In the genomic region with DNA sequence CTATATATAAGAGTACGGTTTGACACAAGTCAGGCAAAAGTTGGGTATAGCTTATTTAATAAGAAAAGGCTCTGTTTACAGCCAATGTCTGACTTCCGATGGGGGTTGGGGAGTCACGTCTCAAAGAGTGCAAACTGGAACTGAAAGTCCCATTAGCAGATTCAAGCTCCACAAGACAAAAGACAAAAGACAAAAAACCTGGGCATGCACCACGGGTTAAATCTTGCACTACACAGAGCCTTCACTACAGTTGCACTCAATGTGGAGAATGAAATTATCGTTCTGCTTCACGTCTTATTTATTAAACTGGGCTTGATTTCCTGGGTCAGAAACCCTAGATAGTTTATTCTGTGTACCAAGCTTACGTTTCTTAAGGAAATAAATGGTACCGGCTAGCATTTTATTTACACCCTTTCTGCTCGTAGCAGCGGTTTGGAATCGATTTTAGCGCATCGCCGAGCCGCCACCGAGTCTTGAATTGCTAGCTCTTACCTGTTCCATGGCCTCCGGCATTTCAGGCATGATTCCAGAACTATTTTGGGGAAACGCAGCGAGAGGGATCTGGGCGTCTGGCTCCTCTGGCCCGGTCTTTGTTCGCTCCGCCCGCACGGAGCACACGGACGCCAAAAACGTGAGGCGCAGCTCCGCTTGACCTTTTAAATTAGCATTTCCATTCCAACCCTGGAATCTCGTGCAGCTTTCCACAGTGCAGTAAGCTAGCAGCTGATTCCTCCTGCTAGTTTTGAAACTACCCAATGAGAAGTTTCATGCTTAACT, we compare ENCODE assay signal across 8 mouse cellular contexts. TPM values are rescaled to one million over a fixed set of nuclear protein-coding genes. Genes with fewer than 3 reads are reported as not detected.
DNase-seq lines count a peak whose midpoint lies in the region; ATAC-seq and TF ChIP-seq lines count a peak whose summit lies in the region.

No protein-coding gene starts in this region.

- peak overlapping the region; percentile 96 for H3K27ac ChIP-seq in hindbrain, embryonic 14.5 days
- H3K27ac ChIP-seq in left cerebral cortex, adult 2 months = peak overlapping the region; percentile 95

- TF ChIP-seq CTCF in left cerebral cortex, adult 2 months (IDR thresholded peaks at IDR 0.05) = no peak

- ATAC-seq in hindbrain, embryonic 14.5 days (ENCODE audit: low FRiP score) = peak; percentile 58
- peak; percentile 38 for ATAC-seq in megakaryocyte, adult 5-6 weeks (ENCODE audit: poor library complexity, severe bottlenecking)

- intact Hi-C loops in left cerebral cortex, adult 2 months (cut with DNase I) = loop anchor here (5.0 kb wide), 1 partner anchor 142 kb away; no protein-coding TSS in a partner anchor

- no peaks in the 10 kb centered on the region for H3K36me3 ChIP-seq in hindbrain, embryonic 14.5 days (replicated peaks; ENCODE audit: control insufficient read depth, insufficient read depth)

- peak overlapping the region; percentile 87 for H3K4me2 ChIP-seq in hindbrain, embryonic 14.5 days (replicated peaks)

- peak overlapping the region; percentile 81 for H3K9ac ChIP-seq in hindbrain, embryonic 14.5 days

- H3K27me3 ChIP-seq in hindbrain, embryonic 14.5 days (ENCODE audit: control insufficient read depth, insufficient read depth, low read length) = no peaks in the 10 kb centered on the region

- peak; percentile 72 for DNase-seq in T-cell, adult 2 months (ENCODE audit: low spot score)
- DNase-seq in cerebellum, adult 9-10 months = peak; percentile 85
- peak; percentile 24 to 30 for DNase-seq in frontal cortex, postnatal 25 days (ENCODE audit: low spot score in 2 of 2)
- peak; percentile 77 for DNase-seq in hindbrain, embryonic 14.5 days (ENCODE audit: low spot score)
- DNase-seq in left cerebral cortex, adult 2 months (ENCODE audit: extremely low spot score in 1 of 2, low spot score in 2 of 2) = peak; percentile 31
- DNase-seq in right cerebral cortex, postnatal 14 days = peak; percentile 44
- DNase-seq in yolk sac, embryonic 10.5 days (ENCODE audit: low spot score) = peak; percentile 70

- WGBS in hindbrain, embryonic 14.5 days = under 1% methylated on average over 31 of the region's 31 CpGs

- H3K4me3 ChIP-seq in hindbrain, embryonic 14.5 days (replicated peaks; ENCODE audit: low read length) = peak overlapping the region; percentile 80
- H3K4me3 ChIP-seq in left cerebral cortex, adult 2 months = peak overlapping the region; percentile 97

- no peaks in the 10 kb centered on the region for H3K9me3 ChIP-seq in hindbrain, embryonic 14.5 days (ENCODE audit: control insufficient read depth, low read length)

- H3K4me1 ChIP-seq in hindbrain, embryonic 14.5 days (replicated peaks; ENCODE audit: control insufficient read depth, insufficient read depth, low read length) = peaks cover 25% of the 10 kb centered on the region

RNA-seq across cellular contexts. Expression of gene Mat2b, which starts 0.5 kb away (rescaled TPM):
- 57.4 and 62.2 TPM in 2 replicates for polyA plus RNA-seq in hindbrain, embryonic 14.5 days (2014; fragmentation: Nextera tagmentation; extraction: Ambion mirVana)
- 100 to 1,000 TPM; 145 to 160 TPM for total RNA-seq in left cerebral cortex, adult 2 months (2021)
- 71.1 and 73.9 TPM in 2 replicates for total RNA-seq in megakaryocyte, adult 5-6 weeks (2015)
- 68.5 and 81.1 TPM in 2 replicates for total RNA-seq in megakaryocyte, adult 5-6 weeks (2017)

RNA-seq across cellular contexts. Expression of gene Hmmr, which starts 38.7 kb away (rescaled TPM):
- polyA plus RNA-seq in hindbrain, embryonic 14.5 days (2014; fragmentation: Nextera tagmentation; extraction: Ambion mirVana) = 6.9 and 7.2 TPM in 2 replicates
- total RNA-seq in left cerebral cortex, adult 2 months (2021) = under 1 TPM; 0.33 to 0.50 TPM
- 69.9 and 71.2 TPM in 2 replicates for total RNA-seq in megakaryocyte, adult 5-6 weeks (2015)
- total RNA-seq in megakaryocyte, adult 5-6 weeks (2017) = 78.5 and 84.0 TPM in 2 replicates

RNA-seq across cellular contexts. Expression of gene Nudcd2, which starts 39.0 kb away (rescaled TPM):
- 59.2 and 59.9 TPM in 2 replicates for polyA plus RNA-seq in hindbrain, embryonic 14.5 days (2014; fragmentation: Nextera tagmentation; extraction: Ambion mirVana)
- 10 to 100 TPM; 20.1 to 20.3 TPM for total RNA-seq in left cerebral cortex, adult 2 months (2021)
- 31.9 and 44.9 TPM in 2 replicates for total RNA-seq in megakaryocyte, adult 5-6 weeks (2015)
- total RNA-seq in megakaryocyte, adult 5-6 weeks (2017) = 62.8 and 63.0 TPM in 2 replicates

Comparison
In these comparisons a context has a peak if more than half of its experiments do, and no peak if none do; other contexts are left out.
1. Peak in every context shown above with its lines: DNase-seq, ATAC-seq, H3K4me3 ChIP-seq and H3K27ac ChIP-seq.
2. DNase-seq: peak in every context shown above with its lines; median percentile 85 in cerebellum, adult 9-10 months; 77 in hindbrain, embryonic 14.5 days; 72 in T-cell, adult 2 months; 70 in yolk sac, embryonic 10.5 days; 44 in right cerebral cortex, postnatal 14 days; 31 in left cerebral cortex, adult 2 months; 27 in frontal cortex, postnatal 25 days.
3. RNA of gene Hmmr, which starts 38.7 kb away (total RNA-seq): 69.9 to 84.0 TPM in megakaryocyte, adult 5-6 weeks; 0.33 to 0.50 TPM in left cerebral cortex, adult 2 months; every median in the first group is over 10 times any median in the second.